Mouse (Mus musculus): ENCODE data around the gene Cdk6.
"Not testable (repeated sequence)": the region's sequence is repeated elsewhere in the genome, so short reads cannot be mapped to it uniquely, and the experiment has no call there.

- peak; percentile 31; the same call in 1 of the 2 replicates for TF ChIP-seq CTCF (IDR thresholded peaks at IDR 0.05)
- TF ChIP-seq POLR2A (IDR thresholded peaks at IDR 0.05; ENCODE audit: insufficient read depth, low read depth, low read length), result not testable (repeated sequence)
Observed at GRCm38 (mm10) chr5:3433131-3433700, 91.9 kb downstream of the Cdk6 start.

All from heart, adult 2 months (tissue).